Mouse (Mus musculus) limb, embryonic 10.5 days (tissue): ENCODE data around the gene Fam32a. TPM values are rescaled to one million over a fixed set of nuclear protein-coding genes. Genes with fewer than 3 reads are reported as not detected.

ENCODE experiments used
- DNase-seq: peaks from one replicate; pipeline ENCODE4 v3.0.0-alpha.2; 2017; ENCODE audit warnings: low spot score
- H3K27ac ChIP-seq: fragments of 300-500 bp; sonication (generic); 2 replicates; pipeline ENCODE4 v1.5.1; 2016; ENCODE audit warnings: mild to moderate bottlenecking
- H3K27me3 ChIP-seq: fragments of 300-500 bp; sonication (generic); 2 replicates; pipeline ENCODE4 v1.6.1; 2016; ENCODE audit warnings: low read depth, mild to moderate bottlenecking; ENCODE audit not compliant: poor library complexity, severe bottlenecking
- H3K36me3 ChIP-seq: fragments of 300-500 bp; sonication (generic); 2 replicates; pipeline ENCODE4 v1.6.1; 2016; ENCODE audit warnings: mild to moderate bottlenecking, moderate library complexity
- H3K4me1 ChIP-seq: fragments of 300-500 bp; sonication (generic); 2 replicates; pipeline ENCODE4 v1.6.1; 2016
- H3K4me3 ChIP-seq: fragments of 300-500 bp; sonication (generic); 2 replicates; pipeline ENCODE4 v1.5.1; 2016; ENCODE audit warnings: mild to moderate bottlenecking, moderate library complexity
- H3K9me3 ChIP-seq: fragments of 300-500 bp; sonication (generic); replicated peaks from 2 replicates; pipeline ENCODE4 v1.6.1; 2016; ENCODE audit warnings: mild to moderate bottlenecking
- WGBS: fragments of 180-500 bp; shearing (Covaris S2); methylation state at CpG from one replicate; pipeline ENCODE4 v1.1.7; 2016; 5-methylcytosine and 5-hydroxymethylcytosine counted together
- polyA plus RNA-seq: library from polyadenylated mRNA; unstranded; fragments of >200 nt; fragmentation: Nextera tagmentation; extraction: Ambion mirVana; gene quantifications from 2 replicates; pipeline ENCODE4 v1.2.1, GENCODE M21; 2016

Fam32a gene
- polyA plus RNA-seq, 1 experiment from 2014 or later: 69.3 TPM

DNA sequence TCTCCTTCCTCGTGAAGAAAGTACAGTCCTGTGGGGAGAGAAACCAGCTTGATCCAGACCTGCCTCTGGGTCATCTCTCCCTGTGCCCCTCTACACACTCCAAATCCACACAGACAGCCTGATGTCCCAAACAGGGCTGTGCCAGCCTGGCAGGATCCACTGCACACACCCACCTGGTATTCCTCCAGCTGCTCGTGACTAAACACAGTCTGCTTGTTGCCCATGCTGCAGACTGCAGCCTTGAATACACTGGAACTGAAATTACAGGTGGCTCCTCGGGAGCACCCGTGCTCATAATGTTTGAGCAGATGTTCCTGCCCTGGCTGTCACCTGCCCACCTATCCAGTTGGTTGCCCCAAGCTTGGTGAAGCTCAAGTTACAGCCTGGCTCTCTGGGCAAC is 6.8 kb upstream of the Fam32a start, which contains the start of gene Cib3:
TSS of gene Cib3 (minus strand) at position 87 of the 400 bp plus-strand sequence.
- H3K4me3 ChIP-seq: no peak within 1 kb of the TSS
- H3K36me3 ChIP-seq: no peaks in the 10 kb centered on the region
- H3K9me3 ChIP-seq: no peaks in the 10 kb centered on the region
- DNase-seq: no peak
- H3K4me1 ChIP-seq: no peaks in the 10 kb centered on the region
- 0 out of 2 replicates have a peak, but pooled peaks cover 3% of the 10 kb centered on the region for H3K27me3 ChIP-seq
- H3K27ac ChIP-seq: no peak within 1 kb of the TSS
- 75% methylated on average over 4 of the region's 4 CpGs for WGBS

GRCm38 (mm10) chr8:72213536-72213935 is 6.0 kb upstream of the Fam32a start, which contains the start of gene Gm11034:
Gm11034 (minus strand) TSS chr8:72213636.
- WGBS: 80% methylated on average over 4 of the region's 4 CpGs
- H3K9me3 ChIP-seq: no peaks in the 10 kb centered on the region

GRCm38 (mm10) chr8:72215060-72215459 is 4.5 kb upstream of the Fam32a start:
- Histone ChIP-seq H3K4me3 (no peak overlapping the region), H3K36me3 (no peaks in the 10 kb centered on the region), H3K4me1 (no peaks in the 10 kb centered on the region), H3K9me3 (no peaks in the 10 kb centered on the region), H3K27ac (no peak overlapping the region), H3K27me3 (0 out of 2 replicates have a peak, but pooled peaks cover 3% of the 10 kb centered on the region)
- no peak for DNase-seq
- WGBS: 39% methylated on average over 2 of the region's 2 CpGs

More at GRCm38 (mm10) chr8:72213536-72213935, 6.0 kb upstream of the Fam32a start, which contains the start of gene Gm11034:
- DNase-seq: no peak
- 0 out of 2 replicates have a peak, but pooled peaks cover 3% of the 10 kb centered on the region for H3K27me3 ChIP-seq
- no peak within 1 kb of the TSS for H3K4me3 ChIP-seq
- no peaks in the 10 kb centered on the region for H3K4me1 ChIP-seq
- no peaks in the 10 kb centered on the region for H3K36me3 ChIP-seq
- no peak within 1 kb of the TSS for H3K27ac ChIP-seq

DNA sequence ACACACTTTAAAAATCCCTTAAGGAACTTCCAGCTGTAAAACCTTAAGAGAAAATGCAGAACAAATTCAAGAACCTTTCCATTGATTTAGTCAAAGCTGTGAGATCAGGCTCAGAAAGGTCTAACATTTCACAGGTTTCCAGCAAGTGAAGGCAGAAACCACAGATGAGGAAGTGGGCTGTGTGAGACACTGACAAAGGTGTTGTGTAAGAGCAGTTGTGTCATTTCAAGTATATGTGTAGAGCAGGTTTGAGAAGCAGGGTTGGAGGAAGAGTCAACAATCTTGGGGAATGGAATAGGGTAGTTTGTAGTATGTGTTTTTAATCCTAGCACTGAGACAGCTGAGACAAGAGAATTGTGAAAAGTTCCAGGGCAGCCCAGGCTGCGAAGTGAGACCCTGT is 3.7 kb upstream of the Fam32a start:
- no peak for DNase-seq
- Histone ChIP-seq H3K4me1 (peaks cover 8% of the 10 kb centered on the region), H3K9me3 (no peaks in the 10 kb centered on the region), H3K27me3 (0 out of 2 replicates have a peak, but pooled peaks cover 3% of the 10 kb centered on the region), H3K4me3 (no peak overlapping the region), H3K36me3 (peaks cover 2% of the 10 kb centered on the region), H3K27ac (no peak overlapping the region)
- WGBS: 42% methylated on average over 1 of the region's 1 CpGs

DNA sequence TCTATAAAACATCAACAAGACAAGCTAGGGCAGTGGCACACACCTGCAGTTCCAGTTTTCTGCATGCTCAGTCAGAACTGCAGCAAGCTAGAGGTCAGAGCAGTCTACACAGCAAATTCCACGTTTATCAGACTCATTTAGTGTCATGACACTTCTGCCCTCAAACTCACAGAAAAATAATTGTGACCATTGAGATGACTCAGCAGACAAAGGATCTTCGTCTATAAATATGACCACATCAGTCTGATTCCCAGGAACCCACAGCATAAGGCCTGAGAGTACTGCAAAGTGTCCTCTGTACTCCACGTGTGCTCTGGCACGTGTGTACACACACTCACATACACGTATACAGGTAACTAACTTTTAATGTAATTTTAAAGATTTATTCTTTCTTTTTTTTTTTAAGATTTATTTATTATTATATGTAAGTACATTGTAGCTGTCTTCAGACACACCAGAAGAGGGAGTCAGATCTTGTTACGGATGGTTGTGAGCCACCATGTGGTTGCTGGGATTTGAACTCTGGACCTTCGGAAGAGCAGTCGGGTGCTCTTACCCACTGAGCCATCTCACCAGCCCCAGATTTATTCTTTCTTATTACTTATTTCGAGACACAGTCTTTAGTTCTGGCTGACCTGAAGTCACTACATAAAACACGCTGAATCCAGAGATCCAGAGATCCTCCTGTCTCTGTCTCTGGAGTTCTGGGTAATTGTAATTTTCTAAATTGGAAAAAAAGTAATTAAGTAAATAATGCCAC is 569 bp upstream of the Fam32a start:
- no peak for DNase-seq

DNA sequence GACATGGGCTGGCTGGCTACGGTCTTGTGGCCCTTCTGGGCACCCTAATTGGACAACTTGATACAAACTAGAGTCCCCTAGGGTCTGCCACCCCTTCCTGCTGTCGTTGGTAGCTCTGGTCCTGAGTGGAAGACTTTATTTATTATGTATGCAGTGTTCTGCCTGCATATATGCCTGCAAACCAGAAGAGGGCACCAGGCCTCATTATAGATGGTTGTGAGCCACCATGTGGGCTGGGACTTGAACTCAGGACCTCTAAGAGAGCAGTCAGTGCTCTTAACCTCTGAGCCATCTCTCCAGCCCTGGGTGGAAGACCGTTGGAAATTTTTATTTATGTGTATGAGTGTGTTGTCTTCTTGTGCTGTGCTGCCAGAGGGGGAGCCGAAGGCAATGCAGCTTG is 1.2 kb downstream of the Fam32a start:
- 90% methylated on average over 4 of the region's 4 CpGs for WGBS
- Histone ChIP-seq H3K4me1 (peaks cover 11% of the 10 kb centered on the region), H3K9me3 (no peaks in the 10 kb centered on the region), H3K27ac (no peak overlapping the region), H3K36me3 (peaks cover 37% of the 10 kb centered on the region), H3K4me3 (peak overlapping the region; percentile 73), H3K27me3 (no peaks in the 10 kb centered on the region)
- no peak for DNase-seq

More for the DNA sequence above, 569 bp upstream of the Fam32a start:
- 81% methylated on average over 10 of the region's 10 CpGs for WGBS
- Histone ChIP-seq H3K36me3 (peaks cover 33% of the 10 kb centered on the region), H3K4me3 (peak overlapping the region; percentile 73), H3K4me1 (peaks cover 11% of the 10 kb centered on the region), H3K27ac (peak overlapping the region; percentile 91), H3K9me3 (no peaks in the 10 kb centered on the region), H3K27me3 (0 out of 2 replicates have a peak, but pooled peaks cover 3% of the 10 kb centered on the region)

DNA sequence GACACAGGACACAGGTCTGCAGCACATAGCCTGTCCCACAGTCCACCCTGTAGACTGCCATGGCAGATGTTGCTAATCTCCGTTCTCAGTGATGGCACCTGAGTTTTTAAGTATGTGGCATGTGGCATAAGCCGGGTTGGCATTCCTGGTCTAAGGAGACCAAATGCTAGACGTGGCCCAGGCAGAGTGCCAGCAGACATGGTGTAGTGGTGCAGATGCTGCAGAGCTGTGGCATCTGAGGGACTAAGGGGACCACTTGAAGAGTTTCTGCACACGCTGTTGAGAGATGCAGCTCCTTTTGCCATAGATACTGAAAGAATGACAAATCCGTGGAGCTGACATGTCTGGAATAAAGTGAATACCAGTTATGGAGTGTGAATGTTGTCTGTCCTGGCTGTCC is 3.1 kb downstream of the Fam32a start:
- 93% methylated on average over 5 of the region's 5 CpGs for WGBS
- no peak for DNase-seq
- no peak overlapping the region for H3K4me3 ChIP-seq
- H3K27me3 ChIP-seq: no peaks in the 10 kb centered on the region
- H3K36me3 ChIP-seq: peaks cover 37% of the 10 kb centered on the region
- no peak overlapping the region for H3K27ac ChIP-seq
- H3K9me3 ChIP-seq: no peaks in the 10 kb centered on the region
- H3K4me1 ChIP-seq: peaks cover 11% of the 10 kb centered on the region

- H3K27ac ChIP-seq: peak within 1 kb of the TSS; percentile 95
- peaks cover 18% of the 10 kb centered on the region for H3K36me3 ChIP-seq
- DNase-seq: peak; percentile 99
- H3K4me1 ChIP-seq: peaks cover 12% of the 10 kb centered on the region
- no peaks in the 10 kb centered on the region for H3K27me3 ChIP-seq
- WGBS: under 1% methylated on average over 54 of the region's 54 CpGs
- H3K9me3 ChIP-seq: no peaks in the 10 kb centered on the region
- H3K4me3 ChIP-seq: peak within 1 kb of the TSS; percentile 70
These were observed 20.2 kb downstream of the Fam32a start, which contains the start of gene Ap1m1 for GRCm38 (mm10) chr8:72239499-72240402. Ap1m1 (plus strand) TSS chr8:72240018.

GRCm38 (mm10) chr8:72240403-72240763 is 20.9 kb downstream of the Fam32a start:
- 1% methylated on average over 24 of the region's 24 CpGs for WGBS
- peaks cover 12% of the 10 kb centered on the region for H3K4me1 ChIP-seq
- DNase-seq: no peak
- no peaks in the 10 kb centered on the region for H3K9me3 ChIP-seq
- H3K27ac ChIP-seq: peak overlapping the region; percentile 95
- peaks cover 20% of the 10 kb centered on the region for H3K36me3 ChIP-seq
- peak overlapping the region; percentile 70 for H3K4me3 ChIP-seq
- no peaks in the 10 kb centered on the region for H3K27me3 ChIP-seq

DNA sequence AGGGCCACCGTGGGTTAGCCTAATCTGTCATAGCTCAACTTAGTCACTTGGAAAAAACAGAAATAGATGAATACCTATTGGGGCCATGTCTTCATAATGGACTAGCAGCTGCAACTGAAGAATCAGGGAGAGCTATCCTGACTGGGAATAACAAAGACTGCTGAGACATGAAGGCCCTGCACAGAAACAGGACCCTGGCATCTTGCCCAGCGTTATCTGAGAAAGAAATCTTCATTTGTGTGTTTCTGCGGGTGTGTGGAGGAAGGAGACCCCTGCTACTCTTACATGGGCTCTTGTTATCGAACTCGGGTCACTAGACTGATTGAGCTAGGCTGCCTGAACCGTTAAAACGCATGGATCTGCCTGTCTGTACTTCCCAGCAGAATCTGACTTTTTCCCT is 21.4 kb downstream of the Fam32a start:
- 79% methylated on average over 7 of the region's 7 CpGs for WGBS
- peak overlapping the region; percentile 70 for H3K4me3 ChIP-seq
- no peaks in the 10 kb centered on the region for H3K9me3 ChIP-seq
- no peaks in the 10 kb centered on the region for H3K27me3 ChIP-seq
- peaks cover 24% of the 10 kb centered on the region for H3K36me3 ChIP-seq
- peak overlapping the region; percentile 95; the same call in 1 of the 2 replicates for H3K27ac ChIP-seq
- no peak for DNase-seq
- H3K4me1 ChIP-seq: peaks cover 12% of the 10 kb centered on the region

DNA sequence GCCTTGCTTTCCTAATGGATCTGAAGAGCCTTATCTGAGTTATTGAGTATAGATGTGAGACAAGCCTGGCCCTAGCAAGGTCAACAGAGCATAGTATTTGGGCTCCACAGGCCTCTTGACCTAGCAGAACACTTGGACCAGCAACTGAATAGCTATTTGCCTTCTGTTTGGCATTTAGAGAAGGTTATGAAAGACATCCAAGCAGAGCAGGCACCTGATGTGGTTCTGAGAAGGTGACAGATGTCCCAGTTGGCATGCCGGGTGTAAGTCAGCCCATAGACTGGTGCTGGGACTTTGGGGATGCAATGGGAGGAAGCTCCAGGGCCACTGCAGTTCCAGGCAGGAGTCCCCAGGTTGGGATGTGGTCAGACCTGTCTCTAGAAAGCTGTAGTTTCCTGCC is 22.7 kb downstream of the Fam32a start:
- H3K27ac ChIP-seq: no peak overlapping the region
- 88% methylated on average over 1 of the region's 1 CpGs for WGBS

DNA sequence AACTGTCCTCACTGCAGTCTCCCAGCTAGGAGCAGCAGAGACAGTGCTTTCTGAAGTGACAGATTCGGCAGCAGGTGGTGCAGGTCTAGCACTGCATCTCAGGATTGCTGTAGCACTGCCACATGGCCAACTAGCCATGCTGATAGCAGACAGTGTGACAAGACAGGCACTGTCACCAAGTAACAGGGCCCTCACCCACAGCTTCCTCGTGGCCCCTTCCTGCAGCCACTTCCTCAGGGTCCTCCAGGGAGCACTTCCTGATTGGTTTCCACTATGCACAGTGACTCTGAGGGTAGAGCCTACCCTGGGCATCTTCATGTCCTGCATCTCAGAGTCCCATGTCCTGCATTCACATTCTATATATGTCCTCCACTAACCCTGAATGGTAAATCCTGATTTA is 25.1 kb downstream of the Fam32a start:
- no peak for DNase-seq
- Histone ChIP-seq H3K4me1 (peaks cover 12% of the 10 kb centered on the region), H3K4me3 (no peak overlapping the region), H3K27me3 (no peaks in the 10 kb centered on the region), H3K9me3 (no peaks in the 10 kb centered on the region), H3K27ac (no peak overlapping the region), H3K36me3 (peaks cover 43% of the 10 kb centered on the region)
- WGBS: 70% methylated on average over 2 of the region's 2 CpGs

More for the DNA sequence above, 22.7 kb downstream of the Fam32a start:
- no peak for DNase-seq
- Histone ChIP-seq H3K4me3 (no peak overlapping the region), H3K9me3 (no peaks in the 10 kb centered on the region), H3K4me1 (peaks cover 12% of the 10 kb centered on the region), H3K36me3 (peaks cover 35% of the 10 kb centered on the region), H3K27me3 (no peaks in the 10 kb centered on the region)
